Mouse (Mus musculus) splenic B cell, adult 2 months (primary cell): ENCODE measurements around the gene Zcchc13.
"Not testable (repeated sequence)": the region's sequence is repeated elsewhere in the genome, so short reads cannot be mapped to it uniquely, and the experiment has no call there.

ENCODE experiments used
- DNase-seq: peaks from one replicate; pipeline ENCODE4 v3.0.0-alpha.2; 2011; ENCODE audit warnings: low read depth, low spot score
- H3K27me3 ChIP-seq: 2 replicates; pipeline ENCODE4 v1.6.1; 2012; ENCODE audit warnings: mild to moderate bottlenecking, low read length, moderate library complexity, mixed read lengths; ENCODE audit not compliant: control insufficient read depth, poor library complexity, insufficient read depth, severe bottlenecking
- H3K36me3 ChIP-seq: 2 replicates; pipeline ENCODE4 v1.6.1; 2012; ENCODE audit warnings: mild to moderate bottlenecking, low read length, moderate library complexity, mixed read lengths; ENCODE audit not compliant: control insufficient read depth, poor library complexity, insufficient read depth, severe bottlenecking

Gene Zcchc13

GRCm38 (mm10) chrX:103622260-103622934 is 8.0 kb upstream of the Zcchc13 start:
- no peaks in the 10 kb centered on the region for H3K36me3 ChIP-seq
- H3K27me3 ChIP-seq, result no peaks in the 10 kb centered on the region
- DNase-seq, result peak; percentile 98

GRCm38 (mm10) chrX:103622935-103623280 is 7.5 kb upstream of the Zcchc13 start:
- DNase-seq, result no peak
- no peaks in the 10 kb centered on the region for H3K27me3 ChIP-seq
- H3K36me3 ChIP-seq, result no peaks in the 10 kb centered on the region

GRCm38 (mm10) chrX:103623411-103623845 is 7.0 kb upstream of the Zcchc13 start:
- Histone ChIP-seq H3K27me3 (no peaks in the 10 kb centered on the region), H3K36me3 (no peaks in the 10 kb centered on the region)
- DNase-seq, result peak; percentile 37

- Histone ChIP-seq H3K36me3 (no peaks in the 10 kb centered on the region), H3K27me3 (no peaks in the 10 kb centered on the region)
- DNase-seq, result peak; percentile 53
Observed at GRCm38 (mm10) chrX:103624426-103625168, 5.8 kb upstream of the Zcchc13 start.

GRCm38 (mm10) chrX:103628890-103629289 is 1.5 kb upstream of the Zcchc13 start:
- Histone ChIP-seq H3K36me3 (no peaks in the 10 kb centered on the region), H3K27me3 (no peaks in the 10 kb centered on the region)
- DNase-seq, result peak; percentile 49

GRCm38 (mm10) chrX:103633895-103634294 is 3.5 kb downstream of the Zcchc13 start:
- no peaks in the 10 kb centered on the region for H3K27me3 ChIP-seq
- no peak for DNase-seq

GRCm38 (mm10) chrX:103636021-103636420 is 5.6 kb downstream of the Zcchc13 start:
- no peak for DNase-seq
- Histone ChIP-seq H3K36me3 (no peaks in the 10 kb centered on the region), H3K27me3 (no peaks in the 10 kb centered on the region)

More at GRCm38 (mm10) chrX:103633895-103634294, 3.5 kb downstream of the Zcchc13 start:
- H3K36me3 ChIP-seq, result no peaks in the 10 kb centered on the region

- H3K27me3 ChIP-seq, result no peaks in the 10 kb centered on the region
- no peak for DNase-seq
- H3K36me3 ChIP-seq, result no peaks in the 10 kb centered on the region
Observed at GRCm38 (mm10) chrX:103638566-103638965, 8.2 kb downstream of the Zcchc13 start.

GRCm38 (mm10) chrX:103644301-103644700 is 13.9 kb downstream of the Zcchc13 start:
- DNase-seq, result no peak
- Histone ChIP-seq H3K36me3 (no peaks in the 10 kb centered on the region), H3K27me3 (no peaks in the 10 kb centered on the region)

GRCm38 (mm10) chrX:103652048-103652447 is 21.7 kb downstream of the Zcchc13 start:
- H3K36me3 ChIP-seq, result no peaks in the 10 kb centered on the region
- no peak for DNase-seq
- no peaks in the 10 kb centered on the region for H3K27me3 ChIP-seq

GRCm38 (mm10) chrX:103653021-103653420 is 22.6 kb downstream of the Zcchc13 start:
- Histone ChIP-seq H3K27me3 (no peaks in the 10 kb centered on the region), H3K36me3 (no peaks in the 10 kb centered on the region)
- DNase-seq, result no peak

GRCm38 (mm10) chrX:103658985-103659384 is 28.6 kb downstream of the Zcchc13 start:
- no peaks in the 10 kb centered on the region for H3K36me3 ChIP-seq
- no peak for DNase-seq
- H3K27me3 ChIP-seq, result no peaks in the 10 kb centered on the region

- DNase-seq, H3K36me3 ChIP-seq, H3K27me3 ChIP-seq: not testable (repeated sequence)
Observed at GRCm38 (mm10) chrX:103664445-103664844, 34.1 kb downstream of the Zcchc13 start.

- DNase-seq, result no peak
- Histone ChIP-seq H3K36me3 (no peaks in the 10 kb centered on the region), H3K27me3 (no peaks in the 10 kb centered on the region)
Observed at GRCm38 (mm10) chrX:103670245-103670644, 39.9 kb downstream of the Zcchc13 start.

- no peaks in the 10 kb centered on the region for H3K27me3 ChIP-seq
- H3K36me3 ChIP-seq, result no peaks in the 10 kb centered on the region
Observed at GRCm38 (mm10) chrX:103673761-103674160, 43.4 kb downstream of the Zcchc13 start.

More at GRCm38 (mm10) chrX:103673761-103674160, 43.4 kb downstream of the Zcchc13 start:
- DNase-seq, result no peak
